Mouse (Mus musculus): ENCODE results near the gene Ttc7b. TPM values are rescaled to one million over a fixed set of nuclear protein-coding genes. Genes with fewer than 3 reads are reported as not detected.

The Ttc7b gene
- total and polyA plus RNA-seq, 3 experiments: 21.1 to 33.9 (median 26.8) TPM

DNA sequence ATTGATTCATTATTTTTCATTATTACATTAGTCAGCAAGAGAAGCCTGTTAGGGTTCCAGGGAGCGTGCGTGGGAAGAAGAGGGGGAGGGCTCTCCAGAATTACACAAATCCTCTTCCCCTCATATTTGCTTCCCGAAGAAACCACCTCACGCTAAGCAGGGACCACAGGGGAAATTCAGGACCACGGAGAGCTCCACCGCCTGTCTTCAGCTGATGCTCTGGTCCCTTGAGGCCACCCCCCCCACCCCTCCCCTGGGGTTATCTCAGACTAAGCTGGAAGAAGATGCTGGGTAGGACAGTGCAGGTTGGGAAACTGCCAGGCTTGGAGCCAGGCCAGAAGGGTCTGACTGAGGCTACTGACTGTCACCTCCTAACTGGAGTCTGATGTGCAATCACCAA, 252.6 kb downstream of the Ttc7b start:
- TF ChIP-seq GATA1 (IDR thresholded peaks at IDR 0.05; ENCODE audit: borderline replicate concordance, low read length) (no peak), CTCF (IDR thresholded peaks at IDR 0.05; ENCODE audit: low read depth, low read length) (no peak), GATA2 (IDR thresholded peaks at IDR 0.05; ENCODE audit: borderline replicate concordance, low read depth, low read length) (no peak), POLR2AphosphoS5 (IDR thresholded peaks at IDR 0.05; ENCODE audit: insufficient replicate concordance, low read depth, low read length) (no peak), TAL1 (conservative IDR thresholded peaks at IDR 0.05; ENCODE audit: low read depth, low read length) (no peak)
- no peaks in the 10 kb centered on the region for H3K36me3 ChIP-seq (replicated peaks)
- no peaks in the 10 kb centered on the region for H3K9me3 ChIP-seq (replicated peaks)
- H3K27me3 ChIP-seq (ENCODE audit: insufficient read depth, low read length): peaks cover 67% of the 10 kb centered on the region
- H3K4me1 ChIP-seq (ENCODE audit: insufficient read depth, low read depth, low read length): peaks cover 13% of the 10 kb centered on the region
- no peak overlapping the region for H3K4me3 ChIP-seq (ENCODE audit: low read depth, low read length)
- ATAC-seq (ENCODE audit: extremely low read depth, insufficient number of reproducible peaks, low FRiP score, poor library complexity, severe bottlenecking) (no peak; the same call in 1 of the 2 replicates), DNase-seq (ENCODE audit: low spot score) (peak; percentile 80)

DNA sequence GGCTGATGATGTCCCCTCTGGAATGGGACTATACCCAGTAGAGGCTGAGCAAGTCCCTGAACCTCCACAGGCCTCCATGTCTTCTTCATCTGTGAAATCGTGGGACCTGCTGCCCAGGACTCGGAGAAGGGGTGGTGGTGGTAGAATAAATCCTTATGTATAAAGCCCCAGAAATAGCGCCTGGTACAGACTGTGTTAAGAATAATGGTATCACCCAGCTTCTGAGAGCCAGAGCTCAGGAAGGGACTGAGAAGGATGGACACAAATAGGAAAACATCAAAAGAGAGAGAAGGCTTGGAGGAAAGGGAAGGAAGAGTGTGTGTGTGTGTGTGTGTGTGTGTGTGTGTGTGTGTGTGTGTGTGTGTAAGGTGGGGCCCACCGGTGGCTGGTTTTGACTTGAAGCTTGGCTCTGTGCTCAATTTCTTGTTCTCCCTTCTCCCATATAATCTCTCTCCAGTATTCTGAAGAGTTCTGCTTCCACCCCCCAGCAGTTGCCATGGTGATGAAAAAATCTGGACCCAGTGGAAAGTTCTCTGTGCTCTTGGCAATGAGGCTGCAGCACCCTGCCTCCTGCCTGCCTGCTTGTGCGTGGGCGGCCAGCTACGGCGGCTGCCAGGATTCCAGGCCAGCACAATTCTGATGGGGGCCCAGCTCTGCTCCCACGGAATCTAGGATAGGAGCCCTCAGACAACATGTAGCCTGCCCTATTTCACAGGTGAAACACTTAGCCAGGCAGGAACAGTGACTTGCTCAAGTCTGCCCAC, 254.9 kb downstream of the Ttc7b start:
- Histone ChIP-seq H3K36me3 (replicated peaks) (no peaks in the 10 kb centered on the region), H3K27me3 (ENCODE audit: insufficient read depth, low read length) (peaks cover 63% of the 10 kb centered on the region), H3K4me3 (ENCODE audit: low read depth, low read length) (no peak overlapping the region), H3K9me3 (replicated peaks) (no peaks in the 10 kb centered on the region), H3K4me1 (ENCODE audit: insufficient read depth, low read depth, low read length) (peaks cover 3% of the 10 kb centered on the region; the same call in 1 of the 2 replicates)
- ATAC-seq (ENCODE audit: extremely low read depth, insufficient number of reproducible peaks, low FRiP score, poor library complexity, severe bottlenecking) (no peak), DNase-seq (ENCODE audit: low spot score) (no peak)
- TF ChIP-seq GATA1 (IDR thresholded peaks at IDR 0.05; ENCODE audit: borderline replicate concordance, low read length): no peak
- TF ChIP-seq TAL1 (conservative IDR thresholded peaks at IDR 0.05; ENCODE audit: low read depth, low read length): no peak
- TF ChIP-seq GATA2 (IDR thresholded peaks at IDR 0.05; ENCODE audit: borderline replicate concordance, low read depth, low read length): no peak
- TF ChIP-seq POLR2AphosphoS5 (IDR thresholded peaks at IDR 0.05; ENCODE audit: insufficient replicate concordance, low read depth, low read length): no peak
- TF ChIP-seq CTCF (IDR thresholded peaks at IDR 0.05; ENCODE audit: low read depth, low read length): no peak

DNA sequence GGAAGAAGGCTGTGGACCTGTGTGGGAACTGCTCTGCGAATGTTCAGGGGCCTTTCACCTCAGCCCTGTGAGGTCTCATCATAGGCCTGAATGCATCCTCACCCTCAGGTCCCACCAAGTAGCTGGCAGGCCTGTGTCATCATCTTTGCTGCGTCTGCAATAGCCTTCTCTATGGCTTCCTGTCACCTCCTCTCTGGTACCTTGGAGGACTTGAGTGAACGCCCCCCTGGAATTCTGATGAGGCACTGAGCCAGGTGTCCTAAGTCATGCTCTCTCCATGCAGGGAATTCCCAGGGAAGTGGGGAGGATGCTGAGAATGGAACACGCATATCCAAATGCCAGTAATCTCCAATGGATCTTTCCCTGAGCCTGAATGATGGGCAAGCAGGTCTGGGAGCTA, 255.7 kb downstream of the Ttc7b start:
- no peak overlapping the region for H3K4me3 ChIP-seq (ENCODE audit: low read depth, low read length)
- DNase-seq (ENCODE audit: low spot score) (no peak), ATAC-seq (ENCODE audit: extremely low read depth, insufficient number of reproducible peaks, low FRiP score, poor library complexity, severe bottlenecking) (no peak)
- H3K9me3 ChIP-seq (replicated peaks): no peaks in the 10 kb centered on the region
- H3K4me1 ChIP-seq (ENCODE audit: insufficient read depth, low read depth, low read length): peaks cover 3% of the 10 kb centered on the region; the same call in 1 of the 2 replicates
- TF ChIP-seq POLR2AphosphoS5 (IDR thresholded peaks at IDR 0.05; ENCODE audit: insufficient replicate concordance, low read depth, low read length): no peak
- peaks cover 64% of the 10 kb centered on the region for H3K27me3 ChIP-seq (ENCODE audit: insufficient read depth, low read length)
- H3K36me3 ChIP-seq (replicated peaks): no peaks in the 10 kb centered on the region

DNA sequence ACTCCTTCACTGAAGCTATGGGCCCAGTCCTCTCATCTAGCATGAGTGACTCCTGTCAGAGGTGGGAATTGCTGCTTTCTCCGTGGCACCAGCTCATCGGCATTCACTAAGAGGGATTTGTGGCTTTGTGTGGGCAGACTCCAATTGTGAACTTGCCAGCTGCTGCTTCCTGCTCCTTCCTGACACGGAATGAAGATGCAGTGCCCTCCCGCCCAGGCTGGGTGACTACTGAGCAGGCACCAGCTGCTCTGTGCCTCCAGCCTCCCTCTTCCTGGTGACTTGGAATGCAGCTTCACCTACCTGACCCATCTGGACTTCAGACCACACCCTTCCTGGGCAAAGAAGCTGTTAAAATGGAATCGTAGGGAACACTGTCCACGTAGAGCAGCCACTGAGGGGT, 257.8 kb downstream of the Ttc7b start:
- Histone ChIP-seq H3K4me3 (ENCODE audit: low read depth, low read length) (no peak overlapping the region), H3K36me3 (replicated peaks) (no peaks in the 10 kb centered on the region), H3K4me1 (ENCODE audit: insufficient read depth, low read depth, low read length) (peaks cover 3% of the 10 kb centered on the region; the same call in 1 of the 2 replicates), H3K27me3 (ENCODE audit: insufficient read depth, low read length) (peaks cover 76% of the 10 kb centered on the region), H3K9me3 (replicated peaks) (no peaks in the 10 kb centered on the region)
- DNase-seq (ENCODE audit: low spot score) (no peak), ATAC-seq (ENCODE audit: extremely low read depth, insufficient number of reproducible peaks, low FRiP score, poor library complexity, severe bottlenecking) (no peak)
- TF ChIP-seq GATA2 (IDR thresholded peaks at IDR 0.05; ENCODE audit: borderline replicate concordance, low read depth, low read length) (no peak), CTCF (IDR thresholded peaks at IDR 0.05; ENCODE audit: low read depth, low read length) (no peak)

DNA sequence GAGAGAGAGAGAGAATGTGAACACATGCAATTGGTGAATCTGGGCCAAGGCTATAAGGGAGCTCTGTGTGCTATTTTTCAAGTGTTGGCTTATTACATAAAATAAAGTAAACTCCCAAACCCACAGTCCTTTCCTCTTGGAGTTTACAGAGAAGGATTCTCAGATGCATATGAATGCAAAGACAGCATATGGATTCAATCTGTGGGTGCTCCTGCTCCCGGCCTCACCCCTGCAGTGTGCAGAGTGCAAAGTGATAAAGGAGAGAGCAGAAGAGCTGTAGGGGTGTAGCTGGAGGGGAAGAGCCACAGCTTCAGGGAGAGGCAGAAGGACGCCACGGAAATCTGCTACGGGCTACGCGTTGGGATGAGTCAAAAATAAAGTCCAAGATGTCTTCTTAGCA, 258.9 kb downstream of the Ttc7b start:
- H3K9me3 ChIP-seq (replicated peaks): no peaks in the 10 kb centered on the region
- ATAC-seq (ENCODE audit: extremely low read depth, insufficient number of reproducible peaks, low FRiP score, poor library complexity, severe bottlenecking): no peak
- H3K4me1 ChIP-seq (ENCODE audit: insufficient read depth, low read depth, low read length): peaks cover 3% of the 10 kb centered on the region; the same call in 1 of the 2 replicates
- TF ChIP-seq TAL1 (conservative IDR thresholded peaks at IDR 0.05; ENCODE audit: low read depth, low read length) (no peak), GATA1 (IDR thresholded peaks at IDR 0.05; ENCODE audit: borderline replicate concordance, low read length) (no peak), GATA2 (IDR thresholded peaks at IDR 0.05; ENCODE audit: borderline replicate concordance, low read depth, low read length) (no peak), CTCF (IDR thresholded peaks at IDR 0.05; ENCODE audit: low read depth, low read length) (no peak), POLR2AphosphoS5 (IDR thresholded peaks at IDR 0.05; ENCODE audit: insufficient replicate concordance, low read depth, low read length) (no peak)
- H3K4me3 ChIP-seq (ENCODE audit: low read depth, low read length): no peak overlapping the region
- DNase-seq (ENCODE audit: low spot score): no peak
- H3K36me3 ChIP-seq (replicated peaks): no peaks in the 10 kb centered on the region
- H3K27me3 ChIP-seq (ENCODE audit: insufficient read depth, low read length): peaks cover 69% of the 10 kb centered on the region

DNA sequence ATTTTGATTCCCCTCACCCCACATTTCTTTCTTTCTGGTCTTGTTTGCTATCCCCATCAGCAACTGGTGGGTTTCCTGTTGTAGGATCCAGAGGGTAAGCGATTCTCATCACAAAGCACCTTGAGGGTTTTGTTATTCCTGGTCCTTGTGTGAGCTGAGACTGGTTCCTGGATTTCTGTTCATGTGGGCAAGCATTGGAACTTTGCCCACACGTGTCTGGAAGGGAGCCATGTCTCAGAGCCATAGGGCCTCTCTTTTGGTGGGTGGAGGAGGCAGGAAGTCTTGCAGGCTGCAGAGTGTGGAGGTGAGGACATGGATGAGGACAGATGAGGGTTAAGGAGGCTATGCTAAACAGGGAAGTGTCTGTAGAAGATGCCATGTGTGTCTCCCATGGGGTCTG, 260.5 kb downstream of the Ttc7b start:
- ATAC-seq (ENCODE audit: extremely low read depth, insufficient number of reproducible peaks, low FRiP score, poor library complexity, severe bottlenecking): no peak
- TF ChIP-seq GATA2 (IDR thresholded peaks at IDR 0.05; ENCODE audit: borderline replicate concordance, low read depth, low read length): no peak
- TF ChIP-seq TAL1 (conservative IDR thresholded peaks at IDR 0.05; ENCODE audit: low read depth, low read length): no peak
- TF ChIP-seq POLR2AphosphoS5 (IDR thresholded peaks at IDR 0.05; ENCODE audit: insufficient replicate concordance, low read depth, low read length): no peak
- TF ChIP-seq GATA1 (IDR thresholded peaks at IDR 0.05; ENCODE audit: borderline replicate concordance, low read length): no peak
- TF ChIP-seq CTCF (IDR thresholded peaks at IDR 0.05; ENCODE audit: low read depth, low read length): no peak
- H3K27me3 ChIP-seq (ENCODE audit: insufficient read depth, low read length): peaks cover 71% of the 10 kb centered on the region
- H3K36me3 ChIP-seq (replicated peaks): no peaks in the 10 kb centered on the region
- peaks cover 3% of the 10 kb centered on the region; the same call in 1 of the 2 replicates for H3K4me1 ChIP-seq (ENCODE audit: insufficient read depth, low read depth, low read length)
- H3K4me3 ChIP-seq (ENCODE audit: low read depth, low read length): no peak overlapping the region
- no peak for DNase-seq (ENCODE audit: low spot score)
- no peaks in the 10 kb centered on the region for H3K9me3 ChIP-seq (replicated peaks)
